Mouse (Mus musculus) olfactory bulb, adult 2 months (tissue): ENCODE measurements at regions not wholly inside any gene's neighbourhood (a gene's known extent, or its start where the extent isn't known, plus 50 kb on each side); places are given as distances from the start of the nearest gene placed in this dataset.

ENCODE experiments used
- CTCF ChIP-seq: fragments of 200-500 bp; IDR thresholded peaks from 2 replicates; pipeline ENCODE4 v1.5.1; 2012; ENCODE audit warnings: low read depth, mild to moderate bottlenecking, low read length, moderate library complexity; ENCODE audit not compliant: insufficient read depth
- POLR2A ChIP-seq: fragments of 200-500 bp; IDR thresholded peaks from 2 replicates; pipeline ENCODE4 v1.6.1; 2012; ENCODE audit warnings: mild to moderate bottlenecking, low read depth, low read length, moderate library complexity; ENCODE audit not compliant: insufficient read depth

GRCm38 (mm10) chr10:91545421-91545820, 364.3 kb upstream of the Tmpo start:
- no peak for TF ChIP-seq CTCF
- no peak for TF ChIP-seq POLR2A
